Mouse (Mus musculus): ENCODE measurements around the gene Tmem37. TPM values are rescaled to one million over a fixed set of nuclear protein-coding genes. Genes with fewer than 3 reads are reported as not detected.

The Tmem37 gene
- polyA plus RNA-seq, 1 experiment from 2014 or later, result 6.8 TPM

DNA sequence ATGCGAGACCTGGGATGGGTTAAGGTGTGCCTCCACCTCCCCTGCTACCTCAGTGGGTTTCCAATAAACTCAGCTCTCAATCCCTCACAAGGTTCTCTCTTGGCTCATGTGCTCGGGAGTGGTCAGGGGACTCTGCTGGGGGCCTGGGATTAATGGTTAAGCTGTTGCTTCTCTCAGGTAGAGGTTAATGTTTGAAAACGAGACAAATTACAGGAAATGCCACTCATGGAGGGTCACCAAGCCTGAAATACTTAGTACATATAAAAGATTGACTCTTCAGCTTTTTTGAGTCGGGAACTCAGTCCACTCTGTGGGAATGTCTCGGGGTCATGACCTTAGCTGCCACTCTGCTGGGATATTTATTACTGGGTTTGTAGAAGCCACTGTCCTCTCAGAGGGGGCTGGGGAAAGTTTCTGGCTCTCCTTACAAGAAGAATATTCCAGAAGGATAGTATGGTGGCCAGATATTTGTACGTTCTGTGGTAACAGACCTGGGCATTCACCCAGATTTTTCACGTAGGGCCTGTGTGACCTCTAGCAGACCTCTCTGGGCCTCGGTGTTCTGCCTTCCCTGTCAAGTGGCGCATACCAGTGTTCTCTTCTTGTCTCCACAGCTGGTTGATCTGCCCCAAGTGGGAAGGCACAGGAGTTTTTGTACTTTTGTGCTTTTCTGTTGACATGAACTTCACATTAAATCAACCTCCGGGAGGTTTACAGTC lies 49.4 kb downstream of the Tmem37 start:
- no peaks in the 10 kb centered on the region for H3K36me3 ChIP-seq
- 58% methylated on average over 10 of the region's 10 CpGs for WGBS
- no peak for ATAC-seq (ENCODE audit: low FRiP score, low read depth)
- no peaks in the 10 kb centered on the region for H3K27me3 ChIP-seq (replicated peaks)
- H3K27ac ChIP-seq, result no peak overlapping the region
- no peak overlapping the region for H3K9ac ChIP-seq
- no peak overlapping the region for H3K4me3 ChIP-seq
- no peaks in the 10 kb centered on the region for H3K9me3 ChIP-seq
- H3K4me2 ChIP-seq (replicated peaks), result no peak overlapping the region
- peaks cover 4% of the 10 kb centered on the region; the same call in 1 of the 2 replicates for H3K4me1 ChIP-seq

- Histone ChIP-seq H3K9me3 (no peaks in the 10 kb centered on the region), H3K27ac (no peak overlapping the region), H3K4me3 (no peak overlapping the region), H3K36me3 (no peaks in the 10 kb centered on the region), H3K4me1 (peaks cover 4% of the 10 kb centered on the region; the same call in 1 of the 2 replicates), H3K4me2 (replicated peaks) (no peak overlapping the region), H3K27me3 (replicated peaks) (no peaks in the 10 kb centered on the region), H3K9ac (no peak overlapping the region)
- 92% methylated on average over 17 of the region's 17 CpGs for WGBS
- ATAC-seq (ENCODE audit: low FRiP score, low read depth), result no peak
Measured at GRCm38 (mm10) chr1:120021951-120022350, 51.9 kb downstream of the Tmem37 start.

- Histone ChIP-seq H3K4me3 (no peak overlapping the region), H3K9me3 (no peaks in the 10 kb centered on the region), H3K27me3 (replicated peaks) (no peaks in the 10 kb centered on the region), H3K27ac (no peak overlapping the region), H3K36me3 (no peaks in the 10 kb centered on the region), H3K9ac (no peak overlapping the region), H3K4me2 (replicated peaks) (no peak overlapping the region), H3K4me1 (peaks cover 4% of the 10 kb centered on the region; the same call in 1 of the 2 replicates)
- WGBS, result 74% methylated on average over 7 of the region's 7 CpGs
- no peak for ATAC-seq (ENCODE audit: low FRiP score, low read depth)
Measured at GRCm38 (mm10) chr1:120020322-120020897, 53.5 kb downstream of the Tmem37 start.

DNA sequence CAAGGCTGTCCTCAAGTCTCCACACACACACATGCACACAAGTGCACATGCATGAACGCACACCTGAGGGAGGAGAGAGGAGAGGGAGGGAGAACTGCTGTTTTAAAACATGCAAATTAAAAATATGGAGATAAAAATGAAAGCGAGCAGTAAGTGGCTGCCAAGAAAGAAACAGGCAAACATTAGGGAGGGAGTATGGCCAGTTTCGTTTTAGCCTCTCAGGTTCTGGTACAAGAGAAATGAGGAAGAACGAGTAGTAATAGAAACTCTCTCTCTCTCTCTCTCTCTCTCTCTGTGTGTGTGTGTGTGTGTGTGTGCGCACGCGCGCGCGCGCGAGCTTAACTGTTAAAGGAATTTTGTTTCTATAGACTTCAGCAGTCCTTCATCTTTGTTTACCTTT lies 54.4 kb downstream of the Tmem37 start:
- no peak overlapping the region for H3K27ac ChIP-seq
- 98% methylated on average over 12 of the region's 12 CpGs for WGBS
- H3K4me1 ChIP-seq, result peaks cover 2% of the 10 kb centered on the region; the same call in 1 of the 2 replicates
- no peak overlapping the region for H3K4me2 ChIP-seq (replicated peaks)
- no peak for ATAC-seq (ENCODE audit: low FRiP score, low read depth)
- H3K4me3 ChIP-seq, result no peak overlapping the region
- H3K9me3 ChIP-seq, result no peaks in the 10 kb centered on the region
- no peaks in the 10 kb centered on the region for H3K36me3 ChIP-seq
- no peaks in the 10 kb centered on the region for H3K27me3 ChIP-seq (replicated peaks)
- H3K9ac ChIP-seq, result no peak overlapping the region

GRCm38 (mm10) chr1:120018900-120019299 lies 55.0 kb downstream of the Tmem37 start:
- Histone ChIP-seq H3K9me3 (no peaks in the 10 kb centered on the region), H3K36me3 (no peaks in the 10 kb centered on the region), H3K4me2 (replicated peaks) (no peak overlapping the region), H3K4me1 (no peaks in the 10 kb centered on the region), H3K27ac (no peak overlapping the region), H3K27me3 (replicated peaks) (no peaks in the 10 kb centered on the region), H3K4me3 (no peak overlapping the region), H3K9ac (no peak overlapping the region)
- WGBS, result 69% methylated on average over 3 of the region's 3 CpGs
- ATAC-seq (ENCODE audit: low FRiP score, low read depth), result no peak

Other genes starting within 250 kb of the Tmem37 start
- gene Ptpn4, start 236.5 kb downstream of the Tmem37 start, polyA plus RNA-seq (2016; fragmentation: Nextera tagmentation; extraction: Ambion mirVana), result 13.0 and 14.4 TPM in 2 replicates
- gene Tmem177, start 160.9 kb downstream of the Tmem37 start, polyA plus RNA-seq (2016; fragmentation: Nextera tagmentation; extraction: Ambion mirVana), result 8.4 and 8.5 TPM in 2 replicates
- not detected in 2 replicates for gene Cfap221, start 76.8 kb downstream of the Tmem37 start, polyA plus RNA-seq (2016; fragmentation: Nextera tagmentation; extraction: Ambion mirVana)
- gene Sctr, start 67.2 kb downstream of the Tmem37 start, polyA plus RNA-seq (2016; fragmentation: Nextera tagmentation; extraction: Ambion mirVana), result 0.65 and 0.79 TPM in 2 replicates
- 1,341 and 1,419 TPM in 2 replicates for gene Dbi, start 47.0 kb upstream of the Tmem37 start, polyA plus RNA-seq (2016; fragmentation: Nextera tagmentation; extraction: Ambion mirVana)
- gene 3110009E18Rik, start 47.1 kb upstream of the Tmem37 start, polyA plus RNA-seq (2016; fragmentation: Nextera tagmentation; extraction: Ambion mirVana), result 15.8 and 18.6 TPM in 2 replicates
- 1.4 and 2.3 TPM in 2 replicates for gene Steap3, start 198.6 kb upstream of the Tmem37 start, polyA plus RNA-seq (2016; fragmentation: Nextera tagmentation; extraction: Ambion mirVana)

Measured in neural tube, embryonic 12.5 days (tissue).